Mouse (Mus musculus): ENCODE measurements around the gene Gm21663.
"Not testable (repeated sequence)": the region's sequence is repeated elsewhere in the genome, so short reads cannot be mapped to it uniquely, and the experiment has no call there.

DNA sequence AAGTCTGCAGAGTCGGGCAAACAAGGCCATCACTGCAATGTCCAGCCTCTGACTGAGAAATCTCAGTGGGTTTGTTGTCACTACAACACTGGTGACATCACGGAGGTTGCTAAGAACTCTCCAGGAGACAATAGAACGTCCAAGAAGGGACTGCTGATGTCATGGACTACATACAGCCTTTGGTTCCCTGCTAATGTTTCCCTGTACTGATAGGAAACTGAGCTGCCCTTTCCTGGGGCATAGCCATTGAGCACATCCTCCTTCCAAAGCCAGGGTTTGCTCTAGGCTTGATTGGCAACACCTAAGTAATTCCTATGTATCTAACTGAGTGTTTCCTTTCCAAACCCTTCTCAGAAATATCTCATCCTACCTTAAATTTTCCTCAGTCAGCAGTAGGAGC is 46.4 kb upstream of the Gm21663 start, which contains the start of gene Gm21698:
- not testable (repeated sequence) for TF ChIP-seq CTCF (conservative IDR thresholded peaks at IDR 0.05; ENCODE audit: low read length); NANOG (IDR thresholded peaks at IDR 0.05; ENCODE audit: borderline replicate concordance, low read length)
